Comparison of ENCODE assay signal across 28 mouse cellular contexts in genomic region chr7:133434027-133434820, GRCm38 (mm10).
DNase-seq lines count a peak whose midpoint lies in the region; ATAC-seq and TF ChIP-seq lines count a peak whose summit lies in the region.
"Had no signal": no experiment of that assay in that cellular context is flagged by ENCODE, and none has a peak within 500 bp of the region (broad histone marks: within the 10 kb centered on the region; RNA-seq: fewer than 3 reads in every experiment).

No protein-coding gene starts in this region.

- H3K4me3 ChIP-seq in intestine, embryonic 14.5 days (ENCODE audit: low read depth, low read length) = no peak overlapping the region
- H3K4me3 ChIP-seq in intestine, postnatal 0 days (ENCODE audit: low read depth, low read length) = no peak overlapping the region
- no peak overlapping the region for H3K4me3 ChIP-seq in lung, embryonic 15.5 days
- no peak overlapping the region for H3K4me3 ChIP-seq in lung, adult 2 months (replicated peaks; ENCODE audit: extremely low read depth, low read depth, low read length)
- H3K4me3 ChIP-seq: embryonic facial prominence, embryonic 10.5 days; forebrain, embryonic 15.5 days; heart, embryonic 13.5 days; hindbrain, embryonic 12.5 days; limb, embryonic 15.5 days; myocyte; neural tube, embryonic 13.5 days; stomach, embryonic 15.5 days had no signal

- no peak overlapping the region for H3K9ac ChIP-seq in intestine, embryonic 14.5 days (ENCODE audit: low read length)
- no peak overlapping the region for H3K9ac ChIP-seq in intestine, postnatal 0 days (ENCODE audit: low read depth, low read length)
- H3K9ac ChIP-seq in lung, embryonic 15.5 days = no peak overlapping the region
- H3K9ac ChIP-seq: forebrain, embryonic 15.5 days; heart, embryonic 13.5 days; hindbrain, embryonic 12.5 days; limb, embryonic 15.5 days; liver, embryonic 14.5 days; neural tube, embryonic 13.5 days; stomach, embryonic 15.5 days had no signal

- no peaks in the 10 kb centered on the region for H3K36me3 ChIP-seq in intestine, embryonic 14.5 days (ENCODE audit: control insufficient read depth, insufficient read depth, low read length)
- H3K36me3 ChIP-seq in intestine, postnatal 0 days (ENCODE audit: control insufficient read depth, insufficient read depth) = no peaks in the 10 kb centered on the region
- H3K36me3 ChIP-seq in lung, embryonic 15.5 days = no peaks in the 10 kb centered on the region
- H3K36me3 ChIP-seq: embryonic facial prominence, embryonic 10.5 days; forebrain, embryonic 15.5 days; heart, embryonic 13.5 days; hindbrain, embryonic 12.5 days; limb, embryonic 15.5 days; neural tube, embryonic 13.5 days; stomach, embryonic 15.5 days had no signal

- WGBS in intestine, embryonic 14.5 days = 34% methylated on average over 17 of the region's 17 CpGs
- 41% methylated on average over 17 of the region's 17 CpGs for WGBS in intestine, postnatal 0 days
- whole genome bisulfite sequencing in lung, embryonic 15.5 days = 32% methylated on average over 17 of the region's 17 CpGs
- WGBS in lung, adult 2 months = 38% methylated on average over 17 of the region's 17 CpGs

- peak overlapping the region; percentile 47; the same call in 1 of the 2 replicates for H3K27ac ChIP-seq in intestine, embryonic 14.5 days (ENCODE audit: low read depth)
- no peak overlapping the region for H3K27ac ChIP-seq in intestine, postnatal 0 days (ENCODE audit: low read depth, low read length)
- H3K27ac ChIP-seq in lung, embryonic 15.5 days = peak overlapping the region; percentile 66
- H3K27ac ChIP-seq: embryonic facial prominence, embryonic 10.5 days; forebrain, embryonic 15.5 days; heart, embryonic 13.5 days; hindbrain, embryonic 12.5 days; limb, embryonic 15.5 days; liver, embryonic 14.5 days; neural tube, embryonic 13.5 days; stomach, embryonic 15.5 days had no signal

- H3K27me3 ChIP-seq in intestine, embryonic 14.5 days (replicated peaks; ENCODE audit: control insufficient read depth, insufficient read depth, low read length) = no peaks in the 10 kb centered on the region
- H3K27me3 ChIP-seq in intestine, postnatal 0 days (replicated peaks; ENCODE audit: control insufficient read depth, insufficient read depth, low read length) = no peaks in the 10 kb centered on the region
- H3K27me3 ChIP-seq in lung, embryonic 15.5 days = no peaks in the 10 kb centered on the region
- H3K27me3 ChIP-seq: forebrain, embryonic 15.5 days; heart, embryonic 13.5 days; hindbrain, embryonic 12.5 days; limb, embryonic 15.5 days; neural tube, embryonic 13.5 days; stomach, embryonic 15.5 days had no signal

- peaks cover 7% of the 10 kb centered on the region; the same call in 1 of the 2 replicates for H3K4me1 ChIP-seq in intestine, embryonic 14.5 days (replicated peaks; ENCODE audit: control insufficient read depth, insufficient read depth, low read length)
- no peaks in the 10 kb centered on the region for H3K4me1 ChIP-seq in intestine, postnatal 0 days (replicated peaks; ENCODE audit: control insufficient read depth, insufficient read depth, low read length)
- peaks cover 19% of the 10 kb centered on the region for H3K4me1 ChIP-seq in lung, embryonic 15.5 days
- peaks cover 4% of the 10 kb centered on the region for H3K4me1 ChIP-seq in lung, adult 2 months (ENCODE audit: control insufficient read depth, insufficient read depth, low read length)
- H3K4me1 ChIP-seq: heart, embryonic 13.5 days; limb, embryonic 15.5 days; neural tube, embryonic 13.5 days; stomach, embryonic 15.5 days had no signal

- ATAC-seq in intestine, embryonic 14.5 days (replicated peaks; ENCODE audit: low FRiP score, low TSS enrichment, low read depth) = no peak
- ATAC-seq in intestine, postnatal 0 days = no peak
- peak; percentile 72 for ATAC-seq in lung, embryonic 15.5 days (ENCODE audit: borderline replicate concordance, extremely low read depth, low FRiP score, low TSS enrichment)
- ATAC-seq in common myeloid progenitor, adult 5-6 weeks (replicated peaks; ENCODE audit: low read depth, poor library complexity, severe bottlenecking) = peak; percentile 68; the same call in 1 of the 2 replicates
- peak; percentile 71 for ATAC-seq in megakaryocyte progenitor cell, adult 5-6 weeks (replicated peaks; ENCODE audit: poor library complexity)
- ATAC-seq: CD4-positive, CD25-positive, alpha-beta regulatory T cell, adult 4 months; forebrain, embryonic 15.5 days had no signal

- no peak for TF ChIP-seq CTCF in intestine, postnatal 0 days (IDR thresholded peaks at IDR 0.05; ENCODE audit: low read depth)
- no peak for TF ChIP-seq CTCF in lung, adult 2 months (IDR thresholded peaks at IDR 0.05; ENCODE audit: insufficient read depth, low read length)

- TF ChIP-seq POLR2A in lung, adult 2 months (IDR thresholded peaks at IDR 0.05; ENCODE audit: borderline replicate concordance, extremely low read depth, low read depth, low read length) = no peak

- 0 out of 2 replicates have a peak overlapping the region, but pooled peaks have one; percentile 6 for H3K4me2 ChIP-seq in intestine, embryonic 14.5 days (ENCODE audit: low read length)
- no peak overlapping the region; the same call in 1 of the 2 replicates for H3K4me2 ChIP-seq in intestine, postnatal 0 days (replicated peaks; ENCODE audit: low read depth)
- H3K4me2 ChIP-seq in lung, embryonic 15.5 days = 0 out of 2 replicates have a peak overlapping the region, but pooled peaks have one; percentile 11
- H3K4me2 ChIP-seq: forebrain, embryonic 15.5 days; heart, embryonic 13.5 days; hindbrain, embryonic 12.5 days; limb, embryonic 15.5 days; neural tube, embryonic 13.5 days; stomach, embryonic 15.5 days had no signal

- no peaks in the 10 kb centered on the region; the same call in 1 of the 2 replicates for H3K9me3 ChIP-seq in intestine, embryonic 14.5 days (ENCODE audit: control insufficient read depth, low read length)
- no peaks in the 10 kb centered on the region for H3K9me3 ChIP-seq in intestine, postnatal 0 days (ENCODE audit: control insufficient read depth)
- H3K9me3 ChIP-seq in lung, embryonic 15.5 days = no peaks in the 10 kb centered on the region
- H3K9me3 ChIP-seq: embryonic facial prominence, embryonic 10.5 days; forebrain, embryonic 15.5 days; hindbrain, embryonic 12.5 days; limb, embryonic 15.5 days; neural tube, embryonic 13.5 days; stomach, embryonic 15.5 days had no signal

- DNase-seq in intestine, embryonic 14.5 days (ENCODE audit: low spot score) = no peak
- no peak for DNase-seq in lung, adult 2 months
- no peak for DNase-seq in right cerebral cortex, adult 2 months (ENCODE audit: low spot score in 2 of 2)
- DNase-seq: adrenal gland, postnatal 36 days; cerebellum, adult 9-10 months; gastrocnemius, postnatal 10 days; heart, adult 18-20 months; heart, postnatal 14 days; kidney, adult 18-20 months; kidney, postnatal 4 days; midbrain, embryonic 14.5 days; retina, postnatal 1 day; thymus, adult 2 months; thymus, postnatal 4 days had no signal

Comparison
In these comparisons a context has a peak if more than half of its experiments do, and no peak if none do; other contexts are left out.
1. ATAC-seq: peak in lung, embryonic 15.5 days (single experiment), common myeloid progenitor, adult 5-6 weeks (single experiment) and megakaryocyte progenitor cell, adult 5-6 weeks (single experiment); none in intestine, embryonic 14.5 days (single experiment) and intestine, postnatal 0 days (single experiment).